Mouse (Mus musculus): ENCODE measurements around the gene 1700016C15Rik. TPM values are rescaled to one million over a fixed set of nuclear protein-coding genes. Genes with fewer than 3 reads are reported as not detected.

1700016C15Rik gene
- polyA plus RNA-seq, 1 experiment from 2014 or later, result not detected

- H3K27me3 ChIP-seq (ENCODE audit: low read depth, poor library complexity, severe bottlenecking), result no peaks in the 10 kb centered on the region
- peaks cover 19% of the 10 kb centered on the region for H3K36me3 ChIP-seq
- no peak for DNase-seq (ENCODE audit: low spot score)
- H3K4me1 ChIP-seq, result peaks cover 36% of the 10 kb centered on the region
- 92% methylated on average over 3 of the region's 3 CpGs for WGBS
- H3K27ac ChIP-seq (replicated peaks), result no peak overlapping the region
- peaks cover 15% of the 10 kb centered on the region for H3K9me3 ChIP-seq (replicated peaks)
- H3K4me3 ChIP-seq, result no peak overlapping the region
Measured at GRCm38 (mm10) chr1:177792835-177793234, 63.2 kb downstream of the 1700016C15Rik start.

DNA sequence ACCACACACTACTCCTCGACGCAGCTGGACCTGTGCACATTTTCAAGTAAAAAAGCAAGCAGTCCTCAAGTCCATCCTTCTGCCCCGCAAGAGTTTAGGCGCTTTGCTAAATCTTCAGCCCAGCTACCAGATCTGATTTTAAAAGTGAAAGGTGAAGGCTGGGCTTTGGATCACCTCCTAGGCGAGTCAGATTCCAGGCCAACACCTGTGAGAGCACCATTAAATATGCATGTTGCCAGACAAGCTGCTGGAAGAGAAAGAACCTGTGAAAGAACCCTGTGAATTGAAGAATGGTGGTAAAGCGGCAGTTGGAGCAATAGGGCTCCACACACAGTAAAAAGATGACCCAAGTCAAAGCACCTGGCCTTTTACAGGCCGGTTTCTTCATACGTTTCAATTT is 65.3 kb downstream of the 1700016C15Rik start:
- no peaks in the 10 kb centered on the region for H3K27me3 ChIP-seq (ENCODE audit: low read depth, poor library complexity, severe bottlenecking)
- H3K4me1 ChIP-seq, result peaks cover 36% of the 10 kb centered on the region
- H3K4me3 ChIP-seq, result peak overlapping the region; percentile 92
- peaks cover 8% of the 10 kb centered on the region for H3K36me3 ChIP-seq
- H3K9me3 ChIP-seq (replicated peaks), result peaks cover 6% of the 10 kb centered on the region
- DNase-seq (ENCODE audit: low spot score), result peak; percentile 28
- H3K27ac ChIP-seq (replicated peaks), result peak overlapping the region; percentile 94
- WGBS, result 9% methylated on average over 8 of the region's 8 CpGs

GRCm38 (mm10) chr1:177795421-177796192 is 66.0 kb downstream of the 1700016C15Rik start:
- DNase-seq (ENCODE audit: low spot score), result peak; percentile 77
- H3K9me3 ChIP-seq (replicated peaks), result 0 out of 2 replicates have a peak, but pooled peaks cover 2% of the 10 kb centered on the region
- H3K4me3 ChIP-seq, result peak overlapping the region; percentile 92
- H3K4me1 ChIP-seq, result peaks cover 36% of the 10 kb centered on the region
- under 1% methylated on average over 41 of the region's 41 CpGs for WGBS
- no peaks in the 10 kb centered on the region for H3K27me3 ChIP-seq (ENCODE audit: low read depth, poor library complexity, severe bottlenecking)
- peaks cover 3% of the 10 kb centered on the region; the same call in 1 of the 2 replicates for H3K36me3 ChIP-seq
- peak overlapping the region; percentile 94 for H3K27ac ChIP-seq (replicated peaks)

DNA sequence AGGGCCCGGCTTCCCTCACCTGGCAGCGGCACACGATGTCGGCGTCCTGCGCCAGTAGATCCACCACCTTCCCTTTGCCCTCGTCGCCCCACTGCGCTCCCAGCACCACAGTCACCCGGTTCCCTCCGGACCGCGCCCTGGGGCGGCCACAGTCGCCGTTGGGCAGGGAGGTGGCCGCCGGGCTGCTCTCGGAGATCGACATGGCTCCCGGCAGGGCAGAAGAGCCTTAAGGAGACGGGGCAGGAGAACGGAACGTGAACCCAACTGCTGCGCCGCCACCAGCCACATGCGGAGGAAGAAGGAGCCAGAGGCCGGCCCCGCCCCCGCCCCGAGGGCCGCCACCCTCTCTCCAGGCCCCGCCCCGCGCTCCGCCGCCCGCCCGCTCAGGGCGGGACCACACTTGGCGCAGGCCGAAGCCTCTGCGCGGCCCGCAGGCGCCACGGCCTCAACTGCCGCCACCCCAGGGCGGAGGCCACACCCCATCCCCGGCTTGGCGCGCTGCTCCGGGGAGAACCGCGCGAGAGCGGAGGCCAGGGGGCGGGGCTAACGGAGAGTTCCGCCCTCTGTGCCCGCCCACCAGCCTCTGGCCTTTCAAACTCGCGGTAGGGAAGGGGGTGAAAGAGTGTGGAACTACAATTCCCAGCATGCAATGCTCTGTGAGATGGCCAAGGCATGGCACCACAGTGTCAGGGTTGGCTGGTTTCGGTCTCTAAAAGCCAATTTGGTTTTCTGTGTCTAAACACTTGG is 66.8 kb downstream of the 1700016C15Rik start, which contains the start of gene Adss:
TSS of gene Adss (minus strand) at position 319 of the 747 bp plus-strand sequence.
- Histone ChIP-seq H3K9me3 (replicated peaks) (no peaks in the 10 kb centered on the region), H3K36me3 (no peaks in the 10 kb centered on the region), H3K27ac (replicated peaks) (peak within 1 kb of the TSS; percentile 94), H3K27me3 (ENCODE audit: low read depth, poor library complexity, severe bottlenecking) (no peaks in the 10 kb centered on the region), H3K4me1 (peaks cover 35% of the 10 kb centered on the region), H3K4me3 (peak within 1 kb of the TSS; percentile 92)
- WGBS, result under 1% methylated on average over 58 of the region's 64 CpGs
- peak; percentile 99 for DNase-seq (ENCODE audit: low spot score)

DNA sequence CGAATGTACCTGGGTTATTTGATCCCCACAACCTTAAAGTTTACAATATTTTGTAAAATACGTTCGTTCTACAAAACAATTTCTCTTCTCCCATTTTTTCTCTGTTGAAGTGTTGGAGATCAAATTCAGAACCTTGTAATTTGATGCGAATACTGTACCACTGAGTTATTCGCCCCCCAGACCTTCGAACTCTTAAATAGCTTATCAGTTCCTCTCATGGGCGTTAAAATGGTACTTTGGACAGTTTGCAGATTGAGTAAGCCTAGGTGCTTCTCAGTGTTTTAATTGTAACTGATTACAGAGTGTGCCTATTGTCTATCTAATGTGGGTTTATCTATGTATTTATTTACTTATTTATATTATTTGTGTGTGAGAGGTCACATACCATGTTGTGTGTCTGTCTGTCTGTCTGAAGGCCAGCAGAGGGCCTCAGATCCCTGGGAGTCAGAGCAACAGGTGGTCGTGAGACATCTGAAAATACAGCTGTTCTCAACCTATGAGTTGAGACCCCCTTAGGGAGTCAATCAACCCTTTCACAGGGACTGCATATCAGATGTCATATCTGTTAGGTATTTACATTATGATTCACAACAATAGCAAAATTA is 67.6 kb downstream of the 1700016C15Rik start:
- no peaks in the 10 kb centered on the region for H3K27me3 ChIP-seq (ENCODE audit: low read depth, poor library complexity, severe bottlenecking)
- no peaks in the 10 kb centered on the region for H3K36me3 ChIP-seq
- 76% methylated on average over 8 of the region's 8 CpGs for WGBS
- DNase-seq (ENCODE audit: low spot score), result no peak
- H3K9me3 ChIP-seq (replicated peaks), result no peaks in the 10 kb centered on the region
- H3K4me3 ChIP-seq, result peak overlapping the region; percentile 92
- H3K4me1 ChIP-seq, result peaks cover 26% of the 10 kb centered on the region
- peak overlapping the region; percentile 94 for H3K27ac ChIP-seq (replicated peaks)

Other genes with a start within 250 kb of the 1700016C15Rik start
- gene Adss, start 66.7 kb downstream of the 1700016C15Rik start, polyA plus RNA-seq (2016; fragmentation: Nextera tagmentation; extraction: Ambion mirVana), result 49.1 and 55.7 TPM in 2 replicates